Comparison of ENCODE assay signal across 10 mouse cellular contexts in the genomic region with DNA sequence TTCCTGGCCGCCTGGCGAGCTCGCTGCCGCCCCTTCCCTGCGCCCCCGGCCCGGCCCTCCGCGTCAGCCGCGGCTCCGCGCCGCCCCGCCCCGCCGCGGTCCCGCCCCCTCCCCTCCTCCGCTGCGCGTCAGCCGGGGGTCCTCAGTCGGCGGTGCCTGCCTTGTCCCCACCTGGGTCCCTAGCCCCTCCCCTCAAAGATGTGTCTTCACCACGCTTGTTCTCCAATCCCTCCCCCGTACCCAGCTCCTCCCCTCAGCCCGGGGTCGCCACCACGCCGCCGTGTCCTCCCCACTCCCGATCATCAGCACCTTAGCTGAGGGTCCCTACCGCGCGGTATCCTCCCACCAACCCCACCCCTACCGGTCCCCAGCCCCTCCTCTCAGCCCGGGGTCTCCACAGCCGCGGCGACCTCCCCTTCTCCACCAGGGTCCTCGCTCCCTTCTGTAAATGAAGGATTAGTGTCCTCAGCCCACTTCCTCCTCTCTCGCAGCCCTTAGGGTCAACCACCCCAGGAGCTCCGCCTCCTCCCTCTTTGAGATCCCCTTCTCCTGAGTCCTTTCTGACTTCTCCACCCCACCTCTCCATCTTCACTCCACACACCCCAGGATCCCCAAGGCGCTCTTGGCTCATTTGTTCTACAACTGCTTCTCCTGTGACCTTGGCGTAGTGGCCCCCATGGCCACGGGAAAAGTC. TPM values are rescaled to one million over a fixed set of nuclear protein-coding genes. Genes with fewer than 3 reads are reported as not detected.
DNase-seq lines count a peak whose midpoint lies in the region; ATAC-seq and TF ChIP-seq lines count a peak whose summit lies in the region.
"Not testable (repeated sequence)": the region's sequence is repeated elsewhere in the genome, so short reads cannot be mapped to it uniquely, and the experiment has no call there.
"Had no signal": no experiment of that assay in that cellular context is flagged by ENCODE, and none has a peak within 500 bp of the region (broad histone marks: within the 10 kb centered on the region; RNA-seq: fewer than 3 reads in every experiment).

No protein-coding gene starts in this region.

- not testable (repeated sequence) for H3K9me3 ChIP-seq in embryonic facial prominence, embryonic 15.5 days (replicated peaks); hindbrain, embryonic 13.5 days; kidney, embryonic 15.5 days (replicated peaks); liver, embryonic 14.5 days (ENCODE audit: control insufficient read depth, low read length); midbrain, embryonic 11.5 days (ENCODE audit: control insufficient read depth, low read length); neural tube, embryonic 14.5 days (ENCODE audit: control insufficient read depth, low read length)

- not testable (repeated sequence) for H3K27ac ChIP-seq in embryonic facial prominence, embryonic 15.5 days (replicated peaks); hindbrain, embryonic 13.5 days; kidney, embryonic 15.5 days; liver, embryonic 14.5 days; midbrain, embryonic 11.5 days (ENCODE audit: low read depth, low read length); neural tube, embryonic 14.5 days (ENCODE audit: low read depth, low read length)

- no CpG with 5 or more reads among the region's 47 CpGs for WGBS in embryonic facial prominence, embryonic 15.5 days
- WGBS in hindbrain, embryonic 13.5 days, result no CpG with 5 or more reads among the region's 47 CpGs
- no CpG with 5 or more reads among the region's 47 CpGs for WGBS in kidney, embryonic 15.5 days
- WGBS in liver, embryonic 14.5 days (ENCODE audit: insufficient replicate concordance), result no CpG with 5 or more reads among the region's 47 CpGs
- WGBS in midbrain, embryonic 11.5 days, result no CpG with 5 or more reads among the region's 47 CpGs
- no CpG with 5 or more reads among the region's 47 CpGs for WGBS in neural tube, embryonic 14.5 days

- H3K4me1 ChIP-seq in embryonic facial prominence, embryonic 15.5 days; hindbrain, embryonic 13.5 days (replicated peaks); kidney, embryonic 15.5 days; liver, embryonic 14.5 days (replicated peaks; ENCODE audit: control insufficient read depth in 2 of 2, insufficient read depth in 2 of 2, low read length in 1 of 2); midbrain, embryonic 11.5 days (ENCODE audit: control insufficient read depth, insufficient read depth, low read length); neural tube, embryonic 14.5 days (ENCODE audit: control insufficient read depth, insufficient read depth, low read length): not testable (repeated sequence)

- TF ChIP-seq EP300 in liver, embryonic 14.5 days (IDR thresholded peaks at IDR 0.05; ENCODE audit: low read depth), result not testable (repeated sequence)

- not testable (repeated sequence) for H3K9ac ChIP-seq in embryonic facial prominence, embryonic 15.5 days; hindbrain, embryonic 13.5 days; kidney, embryonic 15.5 days; liver, embryonic 14.5 days (replicated peaks); midbrain, embryonic 11.5 days (ENCODE audit: low read length); neural tube, embryonic 14.5 days (replicated peaks; ENCODE audit: low read depth, low read length)

- TF ChIP-seq CTCF in liver, embryonic 14.5 days (IDR thresholded peaks at IDR 0.05; ENCODE audit: low read depth), result not testable (repeated sequence)

- peak; percentile 87 for ATAC-seq in embryonic facial prominence, embryonic 15.5 days (ENCODE audit: insufficient number of reproducible peaks, low FRiP score, low TSS enrichment, low read depth)
- peak; percentile 77 for ATAC-seq in granulocyte monocyte progenitor cell, adult 5-6 weeks (replicated peaks; ENCODE audit: poor library complexity, severe bottlenecking)
- ATAC-seq in hindbrain, embryonic 13.5 days (ENCODE audit: low FRiP score), result peak; percentile 90
- ATAC-seq in kidney, embryonic 15.5 days (replicated peaks; ENCODE audit: low FRiP score), result peak; percentile 91
- peak; percentile 57 for ATAC-seq in liver, embryonic 14.5 days (ENCODE audit: insufficient read depth)
- ATAC-seq in midbrain, embryonic 11.5 days (ENCODE audit: low FRiP score), result peak; percentile 92
- ATAC-seq in neural tube, embryonic 14.5 days (ENCODE audit: low read depth), result peak; percentile 92

- not testable (repeated sequence) for H3K4me3 ChIP-seq in embryonic facial prominence, embryonic 15.5 days (replicated peaks); hindbrain, embryonic 13.5 days; kidney, embryonic 15.5 days (replicated peaks); liver, embryonic 14.5 days (ENCODE audit: insufficient read depth in 1 of 2, low read depth in 2 of 2, low read length in 2 of 2); midbrain, embryonic 11.5 days (ENCODE audit: low read depth, low read length); neural tube, embryonic 14.5 days (ENCODE audit: low read depth, low read length)

- not testable (repeated sequence) for DNase-seq in liver, embryonic 14.5 days (ENCODE audit: low read depth in 3 of 3, low spot score in 3 of 3); midbrain, embryonic 11.5 days (ENCODE audit: low spot score, missing footprints)

- not testable (repeated sequence) for H3K36me3 ChIP-seq in embryonic facial prominence, embryonic 15.5 days; hindbrain, embryonic 13.5 days; kidney, embryonic 15.5 days; liver, embryonic 14.5 days (replicated peaks; ENCODE audit: control insufficient read depth, insufficient read depth, low read depth); midbrain, embryonic 11.5 days (ENCODE audit: control insufficient read depth, insufficient read depth, low read length); neural tube, embryonic 14.5 days (ENCODE audit: control insufficient read depth, insufficient read depth, low read length)

- H3K27me3 ChIP-seq in embryonic facial prominence, embryonic 15.5 days; hindbrain, embryonic 13.5 days; kidney, embryonic 15.5 days; liver, embryonic 14.5 days (ENCODE audit: control insufficient read depth, insufficient read depth, low read length); midbrain, embryonic 11.5 days (ENCODE audit: control insufficient read depth, insufficient read depth, low read length); neural tube, embryonic 14.5 days (ENCODE audit: control insufficient read depth, insufficient read depth, low read length): not testable (repeated sequence)

- H3K4me2 ChIP-seq in embryonic facial prominence, embryonic 15.5 days (replicated peaks); hindbrain, embryonic 13.5 days; kidney, embryonic 15.5 days; liver, embryonic 14.5 days (ENCODE audit: low read depth); midbrain, embryonic 11.5 days; neural tube, embryonic 14.5 days (ENCODE audit: low read depth, low read length): not testable (repeated sequence)

RNA-seq across cellular contexts. Expression of gene Gm3417, which starts 14.7 kb away (rescaled TPM):
- polyA plus RNA-seq in embryonic facial prominence, embryonic 15.5 days (2015; fragmentation: Nextera tagmentation; extraction: Ambion mirVana), result 2.7 and 3.3 TPM in 2 replicates
- total RNA-seq in granulocyte monocyte progenitor cell, adult 5-6 weeks (2014; fragmentation: Nextera tagmentation), result 0.58 and 5.6 TPM in 2 replicates
- 1.8 and 2.2 TPM in 2 replicates for total RNA-seq in granulocyte monocyte progenitor cell, adult 5-6 weeks (2017)
- 1.3 and 1.6 TPM in 2 replicates for polyA plus RNA-seq in hindbrain, embryonic 13.5 days (2015; fragmentation: Nextera tagmentation; extraction: Ambion mirVana)
- polyA plus RNA-seq in kidney, embryonic 15.5 days (2015; fragmentation: Nextera tagmentation; extraction: Ambion mirVana), result 0.69 TPM in 1 of 2 replicates, not detected in the other
- polyA plus RNA-seq in liver, embryonic 14.5 days (2012; rRNA removed), result 0.61 TPM in 1 of 2 replicates, not detected in the other
- polyA plus RNA-seq in liver, embryonic 14.5 days (2014; fragmentation: Nextera tagmentation; extraction: Ambion mirVana), result 0.57 and 0.98 TPM in 2 replicates
- polyA plus RNA-seq in midbrain, embryonic 11.5 days (2014; fragmentation: Nextera tagmentation; extraction: Ambion mirVana), result 1.3 and 1.4 TPM in 2 replicates
- 1.3 TPM in 1 of 2 replicates, not detected in the other for polyA plus RNA-seq in neural tube, embryonic 14.5 days (2014; fragmentation: Nextera tagmentation; extraction: Ambion mirVana)
- total RNA-seq: adrenal gland, adult 8-10 months; layer of hippocampus, postnatal 14 days; left cerebral cortex, postnatal 36 days had no signal

RNA-seq across cellular contexts. Expression of gene 9030025P20Rik, which starts 15.0 kb away (rescaled TPM):
- polyA plus RNA-seq in embryonic facial prominence, embryonic 15.5 days (2015; fragmentation: Nextera tagmentation; extraction: Ambion mirVana), result 7.7 and 9.0 TPM in 2 replicates
- 6.5 and 10.5 TPM in 2 replicates for total RNA-seq in granulocyte monocyte progenitor cell, adult 5-6 weeks (2014; fragmentation: Nextera tagmentation)
- total RNA-seq in granulocyte monocyte progenitor cell, adult 5-6 weeks (2017), result 4.7 and 6.3 TPM in 2 replicates
- 10.0 and 12.6 TPM in 2 replicates for polyA plus RNA-seq in hindbrain, embryonic 13.5 days (2015; fragmentation: Nextera tagmentation; extraction: Ambion mirVana)
- polyA plus RNA-seq in kidney, embryonic 15.5 days (2015; fragmentation: Nextera tagmentation; extraction: Ambion mirVana), result 8.3 and 9.1 TPM in 2 replicates
- 3.8 and 5.3 TPM in 2 replicates for polyA plus RNA-seq in liver, embryonic 14.5 days (2012; rRNA removed)
- polyA plus RNA-seq in liver, embryonic 14.5 days (2014; fragmentation: Nextera tagmentation; extraction: Ambion mirVana), result 3.4 and 4.0 TPM in 2 replicates
- 10.1 and 12.5 TPM in 2 replicates for polyA plus RNA-seq in midbrain, embryonic 11.5 days (2014; fragmentation: Nextera tagmentation; extraction: Ambion mirVana)
- polyA plus RNA-seq in neural tube, embryonic 14.5 days (2014; fragmentation: Nextera tagmentation; extraction: Ambion mirVana), result 6.9 and 7.7 TPM in 2 replicates

RNA-seq across cellular contexts. Expression of gene Gm3435, which starts 16.7 kb away (rescaled TPM):
- 6.6 and 8.7 TPM in 2 replicates for polyA plus RNA-seq in embryonic facial prominence, embryonic 15.5 days (2015; fragmentation: Nextera tagmentation; extraction: Ambion mirVana)
- total RNA-seq in granulocyte monocyte progenitor cell, adult 5-6 weeks (2014; fragmentation: Nextera tagmentation), result 1.9 and 3.1 TPM in 2 replicates
- total RNA-seq in granulocyte monocyte progenitor cell, adult 5-6 weeks (2017), result 2.4 and 4.0 TPM in 2 replicates
- polyA plus RNA-seq in hindbrain, embryonic 13.5 days (2015; fragmentation: Nextera tagmentation; extraction: Ambion mirVana), result 8.9 and 10.0 TPM in 2 replicates
- 5.9 and 8.4 TPM in 2 replicates for polyA plus RNA-seq in kidney, embryonic 15.5 days (2015; fragmentation: Nextera tagmentation; extraction: Ambion mirVana)
- 1.0 and 2.7 TPM in 2 replicates for polyA plus RNA-seq in liver, embryonic 14.5 days (2012; rRNA removed)
- 2.6 and 3.1 TPM in 2 replicates for polyA plus RNA-seq in liver, embryonic 14.5 days (2014; fragmentation: Nextera tagmentation; extraction: Ambion mirVana)
- 8.0 and 10.3 TPM in 2 replicates for polyA plus RNA-seq in midbrain, embryonic 11.5 days (2014; fragmentation: Nextera tagmentation; extraction: Ambion mirVana)
- 4.6 and 6.6 TPM in 2 replicates for polyA plus RNA-seq in neural tube, embryonic 14.5 days (2014; fragmentation: Nextera tagmentation; extraction: Ambion mirVana)

RNA-seq across cellular contexts. Expression of gene Phf10, which starts 32.2 kb away (rescaled TPM):
- polyA plus RNA-seq in embryonic facial prominence, embryonic 15.5 days (2015; fragmentation: Nextera tagmentation; extraction: Ambion mirVana), result 40.9 and 45.3 TPM in 2 replicates
- total RNA-seq in granulocyte monocyte progenitor cell, adult 5-6 weeks (2014; fragmentation: Nextera tagmentation), result 109 and 115 TPM in 2 replicates
- 56.3 and 73.7 TPM in 2 replicates for total RNA-seq in granulocyte monocyte progenitor cell, adult 5-6 weeks (2017)
- polyA plus RNA-seq in hindbrain, embryonic 13.5 days (2015; fragmentation: Nextera tagmentation; extraction: Ambion mirVana), result 13.7 and 16.3 TPM in 2 replicates
- 26.0 and 26.9 TPM in 2 replicates for polyA plus RNA-seq in kidney, embryonic 15.5 days (2015; fragmentation: Nextera tagmentation; extraction: Ambion mirVana)
- polyA plus RNA-seq in liver, embryonic 14.5 days (2012; rRNA removed), result 52.2 and 82.6 TPM in 2 replicates
- 111 and 116 TPM in 2 replicates for polyA plus RNA-seq in liver, embryonic 14.5 days (2014; fragmentation: Nextera tagmentation; extraction: Ambion mirVana)
- polyA plus RNA-seq in midbrain, embryonic 11.5 days (2014; fragmentation: Nextera tagmentation; extraction: Ambion mirVana), result 30.0 and 31.3 TPM in 2 replicates
- polyA plus RNA-seq in neural tube, embryonic 14.5 days (2014; fragmentation: Nextera tagmentation; extraction: Ambion mirVana), result 21.2 and 21.3 TPM in 2 replicates

RNA-seq across cellular contexts. Expression of gene Ermard, which starts 47.7 kb away (rescaled TPM):
- polyA plus RNA-seq in embryonic facial prominence, embryonic 15.5 days (2015; fragmentation: Nextera tagmentation; extraction: Ambion mirVana), result 69.6 and 75.0 TPM in 2 replicates
- 53.5 and 87.9 TPM in 2 replicates for total RNA-seq in granulocyte monocyte progenitor cell, adult 5-6 weeks (2014; fragmentation: Nextera tagmentation)
- 27.9 and 32.3 TPM in 2 replicates for total RNA-seq in granulocyte monocyte progenitor cell, adult 5-6 weeks (2017)
- 97.6 and 104 TPM in 2 replicates for polyA plus RNA-seq in hindbrain, embryonic 13.5 days (2015; fragmentation: Nextera tagmentation; extraction: Ambion mirVana)
- 84.1 and 89.2 TPM in 2 replicates for polyA plus RNA-seq in kidney, embryonic 15.5 days (2015; fragmentation: Nextera tagmentation; extraction: Ambion mirVana)
- 14.6 and 21.3 TPM in 2 replicates for polyA plus RNA-seq in liver, embryonic 14.5 days (2012; rRNA removed)
- 16.3 and 16.9 TPM in 2 replicates for polyA plus RNA-seq in liver, embryonic 14.5 days (2014; fragmentation: Nextera tagmentation; extraction: Ambion mirVana)
- polyA plus RNA-seq in midbrain, embryonic 11.5 days (2014; fragmentation: Nextera tagmentation; extraction: Ambion mirVana), result 69.3 and 83.2 TPM in 2 replicates
- polyA plus RNA-seq in neural tube, embryonic 14.5 days (2014; fragmentation: Nextera tagmentation; extraction: Ambion mirVana), result 88.5 and 99.2 TPM in 2 replicates
